Mouse (Mus musculus): Measurements from ENCODE around the gene a.

GRCm38 (mm10) chr2:155086328-155086727 is 295.1 kb downstream of the a start:
- TF ChIP-seq CTCF (IDR thresholded peaks at IDR 0.05; ENCODE audit: low read depth, low read length) (no peak), POLR2AphosphoS5 (IDR thresholded peaks at IDR 0.05; ENCODE audit: insufficient replicate concordance, low read depth, low read length) (no peak), TAL1 (conservative IDR thresholded peaks at IDR 0.05; ENCODE audit: low read depth, low read length) (no peak), GATA1 (IDR thresholded peaks at IDR 0.05; ENCODE audit: borderline replicate concordance, low read length) (no peak)

All from G1E (cell line).